Mouse (Mus musculus): ENCODE data around the gene Slc38a1. TPM values are rescaled to one million over a fixed set of nuclear protein-coding genes. Genes with fewer than 3 reads are reported as not detected.
A peak's percentile ranks its signal among the peaks of the same experiment; 100 is the strongest.
"Not testable (repeated sequence)": the region's sequence is repeated elsewhere in the genome, so short reads cannot be mapped to it uniquely, and the experiment has no call there.

The Slc38a1 gene
- total and polyA plus RNA-seq, 2 experiments from 2014 or later: 52.4 to 56.7 TPM

DNA sequence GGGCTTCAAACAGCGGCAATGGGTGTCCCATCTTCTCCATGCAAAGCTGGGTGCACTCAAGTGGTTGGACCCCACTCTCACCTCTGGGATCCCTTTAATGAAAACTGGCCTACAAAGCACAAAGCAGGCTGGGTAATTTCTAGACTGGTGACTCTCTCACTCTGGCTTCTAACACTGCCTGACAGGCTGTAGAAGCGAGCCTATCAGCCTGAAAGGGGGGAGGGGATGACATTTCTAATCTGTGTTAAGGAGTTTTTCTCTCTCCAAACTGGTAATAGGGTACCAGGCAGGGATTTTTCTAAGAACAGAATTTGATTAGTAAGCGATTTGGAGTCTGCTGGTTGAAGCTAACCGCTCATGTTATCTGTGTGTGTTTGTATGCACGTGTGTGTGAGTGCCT, 15.8 kb downstream of the Slc38a1 start:
- Histone ChIP-seq H3K4me3 (ENCODE audit: low read depth, low read length) (no peak overlapping the region), H3K4me1 (ENCODE audit: control insufficient read depth, insufficient read depth) (peaks cover 30% of the 10 kb centered on the region), H3K9me3 (replicated peaks; ENCODE audit: control insufficient read depth, low read length) (no peaks in the 10 kb centered on the region), H3K9ac (replicated peaks; ENCODE audit: low read depth, low read length) (no peak overlapping the region; the same call in 1 of the 2 replicates), H3K4me2 (ENCODE audit: low read depth, low read length) (peak overlapping the region; percentile 11; the same call in 1 of the 2 replicates), H3K27me3 (ENCODE audit: control insufficient read depth, insufficient read depth, low read length) (no peaks in the 10 kb centered on the region), H3K36me3 (replicated peaks; ENCODE audit: control insufficient read depth, insufficient read depth, low read length) (peaks cover 20% of the 10 kb centered on the region), H3K27ac (ENCODE audit: low read depth) (peak overlapping the region; percentile 74)
- ATAC-seq (ENCODE audit: insufficient read depth, low read depth): peak; percentile 52
- WGBS: 30% methylated on average over 5 of the region's 5 CpGs
- DNase-seq (ENCODE audit: low spot score): peak; percentile 64
- TF ChIP-seq EP300 (IDR thresholded peaks at IDR 0.05; ENCODE audit: low read depth): no peak
- no peak for TF ChIP-seq CTCF (IDR thresholded peaks at IDR 0.05; ENCODE audit: low read depth)

DNA sequence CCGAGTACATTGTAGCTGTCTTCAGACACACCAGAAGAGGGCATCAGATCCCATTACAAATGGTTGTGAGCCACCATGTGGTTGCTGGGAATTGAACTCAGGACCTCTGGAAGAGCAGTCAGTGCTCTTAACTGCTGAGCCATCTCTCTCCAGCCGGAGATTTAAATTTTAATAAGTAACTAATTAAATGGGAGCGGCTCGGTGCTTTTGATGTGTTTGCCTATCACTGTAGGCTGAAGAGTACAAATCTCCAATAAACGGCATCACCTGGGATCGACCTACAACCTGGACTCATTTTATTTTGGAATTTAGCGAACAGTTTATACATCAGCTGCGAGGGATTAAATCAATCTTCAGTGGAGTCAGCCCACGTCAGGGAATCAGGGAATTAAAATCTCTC, 17.7 kb downstream of the Slc38a1 start:
- H3K27ac ChIP-seq (ENCODE audit: low read depth); H3K4me2 ChIP-seq (ENCODE audit: low read depth, low read length); DNase-seq (ENCODE audit: low spot score); ATAC-seq (ENCODE audit: insufficient read depth, low read depth); H3K27me3 ChIP-seq (ENCODE audit: control insufficient read depth, insufficient read depth, low read length); H3K9me3 ChIP-seq (replicated peaks; ENCODE audit: control insufficient read depth, low read length); H3K9ac ChIP-seq (replicated peaks; ENCODE audit: low read depth, low read length); H3K4me3 ChIP-seq (ENCODE audit: low read depth, low read length): not testable (repeated sequence)
- H3K36me3 ChIP-seq (replicated peaks; ENCODE audit: control insufficient read depth, insufficient read depth, low read length): peaks cover 20% of the 10 kb centered on the region
- WGBS: 97% methylated on average over 9 of the region's 9 CpGs
- peaks cover 18% of the 10 kb centered on the region for H3K4me1 ChIP-seq (ENCODE audit: control insufficient read depth, insufficient read depth)

DNA sequence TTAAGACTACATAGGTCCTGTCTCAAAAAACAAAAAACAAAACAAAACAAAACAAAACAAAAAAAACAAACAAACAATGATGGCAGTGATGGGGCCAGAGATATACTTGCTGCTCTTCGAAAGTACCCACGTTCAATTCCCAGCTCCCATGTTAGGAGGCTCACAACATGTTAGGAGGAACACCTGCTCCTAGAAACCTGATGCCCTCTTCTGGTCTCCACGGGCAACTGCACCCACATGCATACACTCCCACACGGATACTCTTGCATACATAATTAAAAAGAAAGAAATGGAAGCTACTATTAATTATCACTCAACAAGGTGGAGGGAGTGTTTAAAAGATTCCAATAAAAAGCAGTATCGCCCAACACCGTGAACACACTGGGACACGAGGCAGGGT, 20.3 kb downstream of the Slc38a1 start:
- ATAC-seq (ENCODE audit: insufficient read depth, low read depth): no peak
- peaks cover 20% of the 10 kb centered on the region for H3K36me3 ChIP-seq (replicated peaks; ENCODE audit: control insufficient read depth, insufficient read depth, low read length)
- no peak overlapping the region for H3K4me2 ChIP-seq (ENCODE audit: low read depth, low read length)
- H3K27me3 ChIP-seq (ENCODE audit: control insufficient read depth, insufficient read depth, low read length): no peaks in the 10 kb centered on the region
- H3K27ac ChIP-seq (ENCODE audit: low read depth): no peak overlapping the region
- no peak overlapping the region for H3K9ac ChIP-seq (replicated peaks; ENCODE audit: low read depth, low read length)
- peaks cover 15% of the 10 kb centered on the region for H3K4me1 ChIP-seq (ENCODE audit: control insufficient read depth, insufficient read depth)
- H3K4me3 ChIP-seq (ENCODE audit: low read depth, low read length): no peak overlapping the region
- TF ChIP-seq EP300 (IDR thresholded peaks at IDR 0.05; ENCODE audit: low read depth) (no peak), CTCF (IDR thresholded peaks at IDR 0.05; ENCODE audit: low read depth) (no peak)
- WGBS: 97% methylated on average over 7 of the region's 7 CpGs
- DNase-seq (ENCODE audit: low spot score): no peak
- no peaks in the 10 kb centered on the region for H3K9me3 ChIP-seq (replicated peaks; ENCODE audit: control insufficient read depth, low read length)

DNA sequence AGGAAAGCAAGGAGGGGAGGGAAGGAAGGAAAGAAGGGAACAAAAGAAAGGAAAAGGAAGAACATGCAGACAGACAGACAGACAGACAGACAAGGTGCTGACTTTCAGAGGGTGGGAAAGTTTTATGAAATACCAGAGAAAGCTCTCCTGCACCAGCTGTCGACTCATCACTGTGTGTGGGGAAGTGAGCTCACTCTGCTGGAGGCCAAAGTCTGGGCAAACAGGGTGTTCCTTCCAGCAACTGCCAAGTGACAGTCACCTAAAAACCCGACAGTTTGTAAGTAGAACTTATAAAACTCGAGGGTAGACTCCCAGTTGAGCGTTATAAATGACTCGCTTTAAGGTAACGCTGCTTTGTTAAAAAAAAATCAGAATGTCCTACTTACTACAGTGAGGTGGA, 21.0 kb downstream of the Slc38a1 start:
- H3K36me3 ChIP-seq (replicated peaks; ENCODE audit: control insufficient read depth, insufficient read depth, low read length): peaks cover 20% of the 10 kb centered on the region
- H3K9me3 ChIP-seq (replicated peaks; ENCODE audit: control insufficient read depth, low read length): no peaks in the 10 kb centered on the region
- no peak overlapping the region for H3K4me3 ChIP-seq (ENCODE audit: low read depth, low read length)
- DNase-seq (ENCODE audit: low spot score) (no peak), ATAC-seq (ENCODE audit: insufficient read depth, low read depth) (no peak)
- no peak overlapping the region for H3K9ac ChIP-seq (replicated peaks; ENCODE audit: low read depth, low read length)
- H3K4me2 ChIP-seq (ENCODE audit: low read depth, low read length): no peak overlapping the region
- 74% methylated on average over 6 of the region's 6 CpGs for WGBS
- no peaks in the 10 kb centered on the region for H3K27me3 ChIP-seq (ENCODE audit: control insufficient read depth, insufficient read depth, low read length)
- peaks cover 8% of the 10 kb centered on the region for H3K4me1 ChIP-seq (ENCODE audit: control insufficient read depth, insufficient read depth)
- TF ChIP-seq EP300 (IDR thresholded peaks at IDR 0.05; ENCODE audit: low read depth): no peak
- no peak for TF ChIP-seq CTCF (IDR thresholded peaks at IDR 0.05; ENCODE audit: low read depth)
- no peak overlapping the region for H3K27ac ChIP-seq (ENCODE audit: low read depth)

DNA sequence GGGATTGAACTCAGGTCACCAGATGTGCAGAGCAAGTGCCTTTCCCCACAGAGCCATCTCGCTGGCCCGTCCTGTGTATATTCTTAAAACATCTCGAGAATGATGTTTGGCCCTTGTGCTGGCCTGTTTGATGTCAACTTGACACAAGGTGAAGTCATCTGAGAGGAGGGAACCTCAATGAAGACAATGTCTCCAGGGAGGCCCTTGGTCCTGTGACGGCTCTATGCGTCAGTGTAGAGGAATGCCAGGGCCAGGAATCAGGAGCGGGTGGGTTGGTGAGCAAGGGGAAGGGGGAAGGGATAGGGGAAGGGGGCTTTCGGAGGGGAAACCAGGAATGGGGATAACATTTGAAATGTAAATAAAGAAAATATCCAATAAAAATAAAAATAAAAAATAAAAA, 25.2 kb downstream of the Slc38a1 start:
- Histone ChIP-seq H3K27ac (ENCODE audit: low read depth) (no peak overlapping the region), H3K36me3 (replicated peaks; ENCODE audit: control insufficient read depth, insufficient read depth, low read length) (peaks cover 39% of the 10 kb centered on the region), H3K4me1 (ENCODE audit: control insufficient read depth, insufficient read depth) (no peaks in the 10 kb centered on the region), H3K4me2 (ENCODE audit: low read depth, low read length) (no peak overlapping the region), H3K9me3 (replicated peaks; ENCODE audit: control insufficient read depth, low read length) (0 out of 2 replicates have a peak, but pooled peaks cover 7% of the 10 kb centered on the region), H3K27me3 (ENCODE audit: control insufficient read depth, insufficient read depth, low read length) (no peaks in the 10 kb centered on the region), H3K9ac (replicated peaks; ENCODE audit: low read depth, low read length) (no peak overlapping the region), H3K4me3 (ENCODE audit: low read depth, low read length) (no peak overlapping the region)
- ATAC-seq (ENCODE audit: insufficient read depth, low read depth) (peak; percentile 76; the same call in 1 of the 2 replicates), DNase-seq (ENCODE audit: low spot score) (no peak)
- 36% methylated on average over 7 of the region's 7 CpGs for WGBS
- TF ChIP-seq CTCF (IDR thresholded peaks at IDR 0.05; ENCODE audit: low read depth) (no peak), EP300 (IDR thresholded peaks at IDR 0.05; ENCODE audit: low read depth) (no peak)

DNA sequence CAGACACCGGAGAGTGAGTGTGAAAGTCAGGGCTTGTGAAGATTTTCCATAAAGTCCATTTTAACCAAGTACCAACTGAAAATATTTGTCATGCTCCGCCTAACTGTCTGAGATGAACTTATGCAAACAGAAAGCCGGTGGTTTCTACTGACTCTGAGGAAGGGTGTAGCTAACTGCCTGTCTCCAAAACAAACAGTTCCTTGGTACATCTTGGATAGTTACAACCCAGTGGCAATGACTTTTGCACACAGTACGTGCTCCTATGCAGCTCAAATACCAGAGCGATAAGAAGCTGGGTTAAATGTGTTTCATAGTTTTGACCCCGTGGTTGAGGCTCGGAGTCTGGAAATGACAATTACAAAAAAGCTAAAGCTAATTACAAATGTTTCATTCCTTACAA, 34.0 kb downstream of the Slc38a1 start:
- ATAC-seq (ENCODE audit: insufficient read depth, low read depth) (no peak), DNase-seq (ENCODE audit: low spot score) (no peak)
- H3K36me3 ChIP-seq (replicated peaks; ENCODE audit: control insufficient read depth, insufficient read depth, low read length): peaks cover 36% of the 10 kb centered on the region
- no peaks in the 10 kb centered on the region for H3K9me3 ChIP-seq (replicated peaks; ENCODE audit: control insufficient read depth, low read length)
- H3K27me3 ChIP-seq (ENCODE audit: control insufficient read depth, insufficient read depth, low read length): no peaks in the 10 kb centered on the region
- no peak for TF ChIP-seq CTCF (IDR thresholded peaks at IDR 0.05; ENCODE audit: low read depth)
- TF ChIP-seq EP300 (IDR thresholded peaks at IDR 0.05; ENCODE audit: low read depth): no peak
- no peak overlapping the region for H3K27ac ChIP-seq (ENCODE audit: low read depth)
- no peak overlapping the region for H3K4me3 ChIP-seq (ENCODE audit: low read depth, low read length)
- peaks cover 13% of the 10 kb centered on the region for H3K4me1 ChIP-seq (ENCODE audit: control insufficient read depth, insufficient read depth)
- no peak overlapping the region for H3K9ac ChIP-seq (replicated peaks; ENCODE audit: low read depth, low read length)
- H3K4me2 ChIP-seq (ENCODE audit: low read depth, low read length): no peak overlapping the region
- WGBS: 58% methylated on average over 7 of the region's 7 CpGs

Measured in heart, postnatal 0 days (tissue).